Mouse (Mus musculus) hindbrain, embryonic 16.5 days (tissue): ENCODE data around the gene Ugt1a10. TPM values are rescaled to one million over a fixed set of nuclear protein-coding genes. Genes with fewer than 3 reads are reported as not detected.

Experiments
- ATAC-seq: fragments of 200-750 bp; cut with Nextera tagmentation; 2 replicates; pipeline ENCODE4 v1.8.0; 2017; ENCODE audit warnings: moderate TSS enrichment, moderate library complexity
- H3K27ac ChIP-seq: fragments of 300-500 bp; sonication (generic); 2 replicates; pipeline ENCODE4 v1.5.1; 2014; ENCODE audit warnings: low read depth, mild to moderate bottlenecking, control low read depth, low read length, moderate library complexity
- H3K27me3 ChIP-seq: fragments of 300-500 bp; sonication (generic); replicated peaks from 2 replicates; pipeline ENCODE4 v1.6.1; 2014; ENCODE audit warnings: low read length; ENCODE audit not compliant: control insufficient read depth, insufficient read depth
- H3K36me3 ChIP-seq: fragments of 300-500 bp; sonication (generic); 2 replicates; pipeline ENCODE4 v1.6.1; 2014; ENCODE audit warnings: mild to moderate bottlenecking, low read length, moderate library complexity, mixed read lengths; ENCODE audit not compliant: control insufficient read depth, insufficient read depth
- H3K4me1 ChIP-seq: fragments of 300-500 bp; sonication (generic); 2 replicates; pipeline ENCODE4 v1.6.1; 2014; ENCODE audit warnings: low read depth, low read length; ENCODE audit not compliant: control insufficient read depth, insufficient read depth
- H3K4me2 ChIP-seq: fragments of 300-500 bp; sonication (generic); 2 replicates; pipeline ENCODE4 v1.6.1; 2014; ENCODE audit warnings: mild to moderate bottlenecking, low read length, control low read depth, moderate library complexity
- H3K4me3 ChIP-seq: fragments of 300-500 bp; sonication (generic); 2 replicates; pipeline ENCODE4 v1.5.1; 2014; ENCODE audit warnings: mild to moderate bottlenecking, low read length, control low read depth, moderate library complexity
- H3K9ac ChIP-seq: fragments of 300-500 bp; sonication (generic); 2 replicates; pipeline ENCODE4 v1.6.1; 2014; ENCODE audit warnings: low read depth, mild to moderate bottlenecking, control low read depth, low read length, moderate library complexity
- H3K9me3 ChIP-seq: fragments of 300-500 bp; sonication (generic); 2 replicates; pipeline ENCODE4 v1.6.1; 2014; ENCODE audit warnings: mild to moderate bottlenecking, low read length, moderate library complexity; ENCODE audit not compliant: control insufficient read depth
- WGBS: fragments of 180-500 bp; shearing (Covaris S2); extraction: QIAGEN DNeasy Blood & Tissue Kit; methylation state at CpG from one replicate; pipeline ENCODE4 v1.1.7; 2014; 5-methylcytosine and 5-hydroxymethylcytosine counted together
- polyA plus RNA-seq: library from polyadenylated mRNA; unstranded; fragments of >200 nt; fragmentation: Nextera tagmentation; extraction: Ambion mirVana; gene quantifications from 2 replicates; pipeline ENCODE4 v1.2.1, GENCODE M21; 2015

Ugt1a10 gene
- polyA plus RNA-seq, 1 experiment from 2014 or later = not detected

DNA sequence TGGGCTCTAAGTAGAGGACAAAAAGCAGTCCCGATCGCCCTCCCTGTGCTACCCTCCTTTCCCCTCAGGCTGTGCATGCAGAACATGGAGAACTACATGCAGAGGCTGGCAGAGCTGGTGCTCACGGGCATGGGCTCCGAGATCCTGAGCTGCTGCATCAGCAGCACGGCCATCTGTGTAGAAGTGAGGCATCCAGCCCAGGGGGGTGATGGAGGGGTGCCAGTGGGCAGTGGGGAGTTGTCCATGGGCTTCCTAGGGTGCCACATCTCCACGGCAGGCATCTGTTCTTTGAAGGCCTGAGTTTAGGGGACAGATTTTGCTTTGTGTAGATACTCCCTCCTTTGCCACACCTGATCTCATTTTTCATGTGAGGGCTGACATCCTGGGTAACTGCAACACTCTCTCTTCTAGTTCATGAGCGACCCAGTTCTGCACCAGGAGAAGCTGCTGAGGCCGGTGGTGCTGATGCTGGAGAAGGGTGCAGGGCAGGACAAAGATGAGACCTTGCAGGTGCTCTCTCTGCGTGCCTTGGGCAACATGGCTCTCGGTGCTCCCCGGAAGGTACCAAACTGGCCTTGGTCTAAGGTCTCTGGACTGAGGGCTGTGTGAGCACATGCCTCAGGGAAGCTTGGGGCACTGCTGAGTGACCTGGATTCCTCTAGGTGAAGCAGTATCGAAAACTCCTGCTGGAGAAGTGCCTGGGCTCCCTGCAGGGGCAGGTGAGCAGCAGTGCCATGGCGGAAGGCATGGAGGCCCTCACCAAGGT lies 201.0 kb downstream of the Ugt1a10 start:
- Histone ChIP-seq H3K27ac (no peak overlapping the region), H3K4me2 (no peak overlapping the region), H3K36me3 (no peaks in the 10 kb centered on the region), H3K9me3 (peaks cover 47% of the 10 kb centered on the region), H3K9ac (no peak overlapping the region), H3K4me3 (no peak overlapping the region), H3K27me3 (no peaks in the 10 kb centered on the region), H3K4me1 (no peaks in the 10 kb centered on the region)
- 78% methylated on average over 13 of the region's 13 CpGs for WGBS
- no peak for ATAC-seq

DNA sequence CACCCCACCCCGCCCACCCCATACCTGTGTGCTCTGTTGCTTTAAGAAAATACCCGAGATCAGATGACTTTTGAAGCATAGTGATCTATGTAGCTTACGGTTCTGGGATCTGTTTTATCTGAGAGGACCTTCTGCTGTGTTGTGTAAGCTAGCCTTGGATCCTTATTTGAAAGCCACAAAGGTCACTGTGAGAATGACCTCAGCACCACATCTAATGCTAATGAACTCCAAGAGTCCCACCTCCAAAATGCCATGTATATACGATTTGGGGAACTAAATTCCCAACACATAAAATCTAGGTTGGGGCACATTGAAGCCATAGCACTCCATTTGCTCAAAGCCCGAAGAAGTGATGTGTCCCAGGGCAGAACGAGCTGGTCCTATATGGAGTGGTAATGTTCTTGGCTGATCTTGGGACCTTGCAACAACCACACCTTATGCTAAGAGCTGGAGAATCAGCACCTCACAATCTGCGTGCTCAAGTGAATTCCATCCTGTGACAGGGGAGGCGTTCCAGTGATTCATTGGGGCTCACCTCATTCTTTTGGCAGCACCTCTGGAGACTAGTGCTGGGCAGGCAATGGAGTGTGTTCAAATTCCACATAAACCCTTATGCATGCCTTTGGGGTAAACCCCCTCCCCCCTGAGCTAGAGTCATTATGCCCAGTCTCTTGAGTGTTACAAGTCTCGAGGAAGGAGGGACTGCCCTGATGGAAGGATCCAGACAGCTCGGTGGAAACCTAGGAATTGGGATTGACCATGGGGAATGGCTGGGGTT lies 201.9 kb downstream of the Ugt1a10 start:
- H3K36me3 ChIP-seq = peaks cover 8% of the 10 kb centered on the region; the same call in 1 of the 2 replicates
- 80% methylated on average over 10 of the region's 10 CpGs for WGBS
- H3K27me3 ChIP-seq = no peaks in the 10 kb centered on the region
- ATAC-seq = no peak
- peaks cover 42% of the 10 kb centered on the region for H3K9me3 ChIP-seq
- no peak overlapping the region for H3K4me3 ChIP-seq
- no peak overlapping the region for H3K27ac ChIP-seq
- no peaks in the 10 kb centered on the region for H3K4me1 ChIP-seq
- no peak overlapping the region for H3K9ac ChIP-seq
- no peak overlapping the region for H3K4me2 ChIP-seq

DNA sequence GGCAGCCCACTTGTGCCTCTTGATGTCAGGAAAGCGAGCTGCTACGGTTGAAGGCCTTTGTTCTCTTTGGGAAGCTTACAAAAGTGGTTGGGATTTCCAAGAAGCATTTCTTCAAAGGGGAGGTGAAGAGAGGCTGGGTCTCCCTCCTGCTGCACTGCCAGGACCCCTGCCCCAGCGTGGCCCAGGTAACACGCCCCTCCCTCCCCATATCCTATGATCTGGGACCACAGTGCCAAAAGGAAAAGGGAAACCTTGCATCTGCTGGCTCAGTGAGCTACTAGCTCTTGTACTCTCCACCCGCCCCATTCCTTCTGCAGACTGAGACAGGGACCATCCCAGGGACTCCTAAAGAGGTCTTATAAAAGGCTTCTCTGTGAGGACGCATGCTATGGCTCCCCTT lies 202.5 kb downstream of the Ugt1a10 start:
- H3K4me3 ChIP-seq = no peak overlapping the region
- no peak overlapping the region for H3K9ac ChIP-seq
- H3K27ac ChIP-seq = no peak overlapping the region
- no peak overlapping the region for H3K4me2 ChIP-seq
- no peak for ATAC-seq
- peaks cover 36% of the 10 kb centered on the region for H3K9me3 ChIP-seq
- peaks cover 10% of the 10 kb centered on the region for H3K36me3 ChIP-seq
- H3K27me3 ChIP-seq = no peaks in the 10 kb centered on the region
- 81% methylated on average over 6 of the region's 6 CpGs for WGBS
- H3K4me1 ChIP-seq = no peaks in the 10 kb centered on the region

DNA sequence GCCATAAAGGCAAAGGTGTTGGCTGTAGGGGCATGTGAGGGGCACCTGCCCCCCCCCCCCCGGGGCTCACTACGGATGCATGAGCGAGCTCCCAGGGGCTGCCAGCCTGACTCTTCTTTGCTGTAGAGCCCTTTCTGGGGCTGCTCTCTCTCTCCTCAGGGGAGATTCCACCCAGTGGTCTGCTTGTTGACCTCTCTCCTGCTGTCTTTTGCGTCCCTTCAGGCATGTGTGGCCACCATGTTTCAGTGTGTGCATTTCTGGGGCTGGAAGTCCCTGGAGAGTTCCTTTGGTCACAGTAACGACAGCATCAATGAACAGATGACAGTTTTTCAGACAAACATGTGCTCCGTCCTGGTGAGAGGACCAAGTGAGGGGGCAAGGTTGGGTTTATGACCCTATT lies 203.2 kb downstream of the Ugt1a10 start:
- Histone ChIP-seq H3K4me1 (no peaks in the 10 kb centered on the region), H3K4me3 (no peak overlapping the region), H3K27ac (no peak overlapping the region), H3K9ac (no peak overlapping the region), H3K27me3 (no peaks in the 10 kb centered on the region), H3K36me3 (peaks cover 17% of the 10 kb centered on the region), H3K9me3 (peaks cover 29% of the 10 kb centered on the region), H3K4me2 (no peak overlapping the region)
- 67% methylated on average over 6 of the region's 6 CpGs for WGBS
- ATAC-seq = 0 out of 2 replicates have a peak, but pooled peaks have one; percentile 0

GRCm38 (mm10) chr1:88258881-88259642 lies 203.9 kb downstream of the Ugt1a10 start:
- no peak overlapping the region for H3K4me3 ChIP-seq
- no peak overlapping the region for H3K4me2 ChIP-seq
- no peak overlapping the region for H3K9ac ChIP-seq
- H3K27me3 ChIP-seq = no peaks in the 10 kb centered on the region
- peaks cover 24% of the 10 kb centered on the region for H3K9me3 ChIP-seq
- peak; percentile 25 for ATAC-seq
- H3K36me3 ChIP-seq = peaks cover 24% of the 10 kb centered on the region
- no peak overlapping the region for H3K27ac ChIP-seq
- WGBS = 74% methylated on average over 8 of the region's 8 CpGs
- H3K4me1 ChIP-seq = no peaks in the 10 kb centered on the region

- peak; percentile 3 for ATAC-seq
- no peak overlapping the region for H3K27ac ChIP-seq
- H3K4me3 ChIP-seq = no peak overlapping the region
- no peaks in the 10 kb centered on the region for H3K27me3 ChIP-seq
- no peak overlapping the region for H3K9ac ChIP-seq
- H3K4me2 ChIP-seq = no peak overlapping the region
- H3K4me1 ChIP-seq = no peaks in the 10 kb centered on the region
- 79% methylated on average over 4 of the region's 4 CpGs for WGBS
- peaks cover 30% of the 10 kb centered on the region for H3K36me3 ChIP-seq
- H3K9me3 ChIP-seq = peaks cover 22% of the 10 kb centered on the region
These were observed 204.4 kb downstream of the Ugt1a10 start for GRCm38 (mm10) chr1:88259643-88260024.

DNA sequence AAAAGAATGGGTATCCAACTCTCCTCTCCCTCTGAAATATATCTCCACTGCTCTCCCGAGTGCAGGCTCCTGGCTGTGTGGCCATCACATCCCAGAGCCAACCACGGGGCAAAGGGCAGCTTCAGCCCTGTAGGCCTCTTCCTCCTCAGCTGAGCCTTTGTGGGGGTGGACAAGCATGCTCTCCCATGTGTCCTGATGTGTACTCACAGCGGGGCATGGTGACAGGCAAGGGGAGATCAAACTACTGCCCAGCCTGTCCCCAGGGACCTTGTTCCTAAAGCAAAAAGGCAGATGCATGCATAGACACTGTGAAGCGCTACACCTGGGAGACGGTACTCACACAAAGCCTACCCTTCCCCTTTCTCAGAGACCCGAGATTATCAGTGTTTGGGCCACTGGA lies 204.9 kb downstream of the Ugt1a10 start:
- Histone ChIP-seq H3K9ac (no peak overlapping the region), H3K36me3 (peaks cover 34% of the 10 kb centered on the region), H3K4me2 (no peak overlapping the region), H3K9me3 (peaks cover 17% of the 10 kb centered on the region), H3K4me3 (no peak overlapping the region), H3K27me3 (no peaks in the 10 kb centered on the region), H3K27ac (no peak overlapping the region), H3K4me1 (no peaks in the 10 kb centered on the region)
- peak; percentile 14; the same call in 1 of the 2 replicates for ATAC-seq
- 82% methylated on average over 6 of the region's 6 CpGs for WGBS

DNA sequence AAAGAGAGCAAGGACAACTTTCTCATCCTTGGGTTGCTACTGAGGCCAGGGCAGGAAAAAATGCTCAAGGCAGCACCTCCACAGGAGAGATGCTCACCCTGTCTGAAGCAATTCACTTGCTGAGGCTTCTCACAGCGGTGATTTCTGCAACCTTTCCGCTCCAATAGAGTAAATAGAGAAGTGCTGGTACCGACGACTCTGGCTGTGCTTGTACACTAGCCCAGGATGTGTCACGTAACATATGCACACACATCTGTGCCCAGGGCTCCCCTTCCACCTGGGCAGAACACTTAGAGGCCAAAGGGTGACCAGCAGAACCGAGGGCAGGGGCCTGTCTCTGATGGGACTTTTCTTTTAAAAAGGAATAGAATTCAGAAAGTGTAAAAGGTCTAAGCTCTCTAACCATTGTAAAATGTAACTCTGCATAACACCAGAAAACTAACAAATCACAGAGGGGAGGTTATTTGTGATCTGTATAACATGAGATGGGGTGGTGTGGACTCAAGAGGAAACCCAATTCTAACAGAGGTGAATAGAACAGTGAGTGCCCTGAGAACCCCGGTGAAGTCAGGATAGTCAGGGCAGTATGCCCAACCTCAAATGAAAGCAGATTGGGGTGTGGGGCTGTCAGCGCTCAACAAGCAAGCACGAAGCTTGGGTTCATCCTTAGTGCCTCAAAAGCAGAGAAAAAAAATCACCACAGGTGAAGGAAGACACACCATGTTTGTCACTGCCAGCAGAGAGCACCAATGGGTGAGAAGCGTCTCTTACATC lies 205.6 kb downstream of the Ugt1a10 start:
- Histone ChIP-seq H3K4me1 (no peaks in the 10 kb centered on the region), H3K27me3 (no peaks in the 10 kb centered on the region), H3K27ac (no peak overlapping the region), H3K36me3 (peaks cover 41% of the 10 kb centered on the region), H3K4me2 (no peak overlapping the region), H3K9ac (no peak overlapping the region), H3K9me3 (peaks cover 12% of the 10 kb centered on the region), H3K4me3 (no peak overlapping the region)
- 84% methylated on average over 10 of the region's 10 CpGs for WGBS
- no peak for ATAC-seq
